Mouse (Mus musculus): Measurements from ENCODE around the gene Zfyve9. TPM values are rescaled to one million over a fixed set of nuclear protein-coding genes. Genes with fewer than 3 reads are reported as not detected.

Gene Zfyve9
- polyA plus RNA-seq (2015; fragmentation: Nextera tagmentation; extraction: Ambion mirVana): 6.9 and 7.7 TPM in 2 replicates

- Histone ChIP-seq H3K4me2 (peak within 1 kb of the TSS; percentile 64), H3K36me3 (no peaks in the 10 kb centered on the region), H3K4me1 (peaks cover 13% of the 10 kb centered on the region), H3K4me3 (replicated peaks) (peak within 1 kb of the TSS; percentile 96), H3K27ac (replicated peaks) (peak within 1 kb of the TSS; percentile 97), H3K9ac (replicated peaks) (peak within 1 kb of the TSS; percentile 99), H3K9me3 (replicated peaks) (no peaks in the 10 kb centered on the region), H3K27me3 (replicated peaks) (no peaks in the 10 kb centered on the region)
- WGBS: under 1% methylated on average over 78 of the region's 111 CpGs
- peak; percentile 89 for ATAC-seq (ENCODE audit: low FRiP score)
Measured at GRCm38 (mm10) chr4:108780057-108780863, at the start of gene Zfyve9. Zfyve9 (minus strand) TSS chr4:108780798.

- Histone ChIP-seq H3K4me2 (no peak overlapping the region), H3K9ac (replicated peaks) (no peak overlapping the region), H3K36me3 (peaks cover 51% of the 10 kb centered on the region), H3K9me3 (replicated peaks) (no peaks in the 10 kb centered on the region), H3K4me3 (replicated peaks) (no peak overlapping the region), H3K27me3 (replicated peaks) (no peaks in the 10 kb centered on the region), H3K4me1 (peaks cover 8% of the 10 kb centered on the region), H3K27ac (replicated peaks) (no peak overlapping the region)
- whole genome bisulfite sequencing: 90% methylated on average over 2 of the region's 2 CpGs
- no peak for ATAC-seq (ENCODE audit: low FRiP score)
Measured at GRCm38 (mm10) chr4:108826643-108827042, 46.0 kb upstream of the Zfyve9 start.

- Histone ChIP-seq H3K27ac (replicated peaks) (no peak overlapping the region), H3K4me2 (no peak overlapping the region), H3K27me3 (replicated peaks) (no peaks in the 10 kb centered on the region), H3K36me3 (peaks cover 54% of the 10 kb centered on the region), H3K4me3 (replicated peaks) (no peak overlapping the region), H3K4me1 (peaks cover 4% of the 10 kb centered on the region; the same call in 1 of the 2 replicates), H3K9ac (replicated peaks) (no peak overlapping the region), H3K9me3 (replicated peaks) (no peaks in the 10 kb centered on the region)
- no peak for ATAC-seq (ENCODE audit: low FRiP score)
- 97% methylated on average over 1 of the region's 1 CpGs for WGBS
Measured at GRCm38 (mm10) chr4:108826096-108826495, 45.5 kb upstream of the Zfyve9 start.

GRCm38 (mm10) chr4:108825677-108826076 lies 45.1 kb upstream of the Zfyve9 start:
- no peak overlapping the region for H3K9ac ChIP-seq (replicated peaks)
- ATAC-seq (ENCODE audit: low FRiP score): no peak
- H3K4me2 ChIP-seq: no peak overlapping the region
- H3K4me1 ChIP-seq: no peaks in the 10 kb centered on the region
- H3K27me3 ChIP-seq (replicated peaks): no peaks in the 10 kb centered on the region
- H3K4me3 ChIP-seq (replicated peaks): no peak overlapping the region
- H3K9me3 ChIP-seq (replicated peaks): no peaks in the 10 kb centered on the region
- 98% methylated on average over 3 of the region's 3 CpGs for WGBS
- peaks cover 55% of the 10 kb centered on the region for H3K36me3 ChIP-seq
- H3K27ac ChIP-seq (replicated peaks): no peak overlapping the region

- peaks cover 11% of the 10 kb centered on the region for H3K36me3 ChIP-seq
- no peak; the same call in 1 of the 2 replicates for ATAC-seq (ENCODE audit: low FRiP score)
- no peaks in the 10 kb centered on the region for H3K4me1 ChIP-seq
- 66% methylated on average over 6 of the region's 6 CpGs for WGBS
- no peak overlapping the region for H3K9ac ChIP-seq (replicated peaks)
- no peaks in the 10 kb centered on the region for H3K9me3 ChIP-seq (replicated peaks)
- no peak overlapping the region for H3K27ac ChIP-seq (replicated peaks)
- no peak overlapping the region for H3K4me3 ChIP-seq (replicated peaks)
- no peaks in the 10 kb centered on the region for H3K27me3 ChIP-seq (replicated peaks)
- H3K4me2 ChIP-seq: no peak overlapping the region
Measured at GRCm38 (mm10) chr4:108811550-108811949, 31.0 kb upstream of the Zfyve9 start.

- H3K9ac ChIP-seq (replicated peaks): no peak overlapping the region
- no peaks in the 10 kb centered on the region for H3K9me3 ChIP-seq (replicated peaks)
- H3K27me3 ChIP-seq (replicated peaks): no peaks in the 10 kb centered on the region
- no peak overlapping the region for H3K4me3 ChIP-seq (replicated peaks)
- WGBS: 77% methylated on average over 4 of the region's 4 CpGs
- no peak overlapping the region for H3K4me2 ChIP-seq
- H3K4me1 ChIP-seq: no peaks in the 10 kb centered on the region
- no peak for ATAC-seq (ENCODE audit: low FRiP score)
- H3K36me3 ChIP-seq: peaks cover 11% of the 10 kb centered on the region
- no peak overlapping the region for H3K27ac ChIP-seq (replicated peaks)
Measured at GRCm38 (mm10) chr4:108811142-108811541, 30.5 kb upstream of the Zfyve9 start.

GRCm38 (mm10) chr4:108803535-108803934 lies 22.9 kb upstream of the Zfyve9 start:
- no peak overlapping the region for H3K4me2 ChIP-seq
- ATAC-seq (ENCODE audit: low FRiP score): no peak
- H3K9me3 ChIP-seq (replicated peaks): no peaks in the 10 kb centered on the region
- no peaks in the 10 kb centered on the region for H3K36me3 ChIP-seq
- H3K9ac ChIP-seq (replicated peaks): no peak overlapping the region
- H3K27me3 ChIP-seq (replicated peaks): no peaks in the 10 kb centered on the region
- H3K4me3 ChIP-seq (replicated peaks): no peak overlapping the region
- H3K27ac ChIP-seq (replicated peaks): no peak overlapping the region
- H3K4me1 ChIP-seq: no peaks in the 10 kb centered on the region
- 88% methylated on average over 2 of the region's 2 CpGs for WGBS

GRCm38 (mm10) chr4:108798083-108798830 lies 17.7 kb upstream of the Zfyve9 start:
- Histone ChIP-seq H3K4me2 (no peak overlapping the region), H3K9ac (replicated peaks) (no peak overlapping the region), H3K27ac (replicated peaks) (no peak overlapping the region), H3K4me1 (peaks cover 4% of the 10 kb centered on the region; the same call in 1 of the 2 replicates), H3K36me3 (no peaks in the 10 kb centered on the region), H3K27me3 (replicated peaks) (no peaks in the 10 kb centered on the region), H3K9me3 (replicated peaks) (no peaks in the 10 kb centered on the region), H3K4me3 (replicated peaks) (no peak overlapping the region)
- 58% methylated on average over 2 of the region's 2 CpGs for WGBS
- no peak for ATAC-seq (ENCODE audit: low FRiP score)

- H3K9me3 ChIP-seq (replicated peaks): no peaks in the 10 kb centered on the region
- WGBS: 32% methylated on average over 4 of the region's 4 CpGs
- no peak for ATAC-seq (ENCODE audit: low FRiP score)
Measured at GRCm38 (mm10) chr4:108796701-108797100, 16.1 kb upstream of the Zfyve9 start.

GRCm38 (mm10) chr4:108793941-108794340 lies 13.3 kb upstream of the Zfyve9 start:
- no peak for ATAC-seq (ENCODE audit: low FRiP score)
- no peaks in the 10 kb centered on the region for H3K36me3 ChIP-seq
- no peaks in the 10 kb centered on the region for H3K27me3 ChIP-seq (replicated peaks)
- H3K4me2 ChIP-seq: no peak overlapping the region
- H3K9me3 ChIP-seq (replicated peaks): no peaks in the 10 kb centered on the region
- H3K4me1 ChIP-seq: peaks cover 4% of the 10 kb centered on the region; the same call in 1 of the 2 replicates
- H3K4me3 ChIP-seq (replicated peaks): no peak overlapping the region
- H3K9ac ChIP-seq (replicated peaks): no peak overlapping the region
- 58% methylated on average over 1 of the region's 1 CpGs for WGBS
- no peak overlapping the region for H3K27ac ChIP-seq (replicated peaks)

More at GRCm38 (mm10) chr4:108796701-108797100, 16.1 kb upstream of the Zfyve9 start:
- H3K4me2 ChIP-seq: no peak overlapping the region
- H3K36me3 ChIP-seq: no peaks in the 10 kb centered on the region
- H3K4me3 ChIP-seq (replicated peaks): no peak overlapping the region
- no peak overlapping the region for H3K9ac ChIP-seq (replicated peaks)
- H3K27me3 ChIP-seq (replicated peaks): no peaks in the 10 kb centered on the region
- no peak overlapping the region for H3K27ac ChIP-seq (replicated peaks)
- peaks cover 4% of the 10 kb centered on the region; the same call in 1 of the 2 replicates for H3K4me1 ChIP-seq

- H3K9me3 ChIP-seq (replicated peaks): no peaks in the 10 kb centered on the region
- no peak overlapping the region for H3K27ac ChIP-seq (replicated peaks)
- no peaks in the 10 kb centered on the region for H3K27me3 ChIP-seq (replicated peaks)
- H3K4me3 ChIP-seq (replicated peaks): no peak overlapping the region
- no peak for ATAC-seq (ENCODE audit: low FRiP score)
- H3K4me2 ChIP-seq: no peak overlapping the region
- H3K36me3 ChIP-seq: no peaks in the 10 kb centered on the region
- H3K4me1 ChIP-seq: no peaks in the 10 kb centered on the region
- WGBS: 66% methylated on average over 1 of the region's 1 CpGs
- H3K9ac ChIP-seq (replicated peaks): no peak overlapping the region
Measured at GRCm38 (mm10) chr4:108790507-108790906, 9.9 kb upstream of the Zfyve9 start.
